Mouse (Mus musculus) midbrain, embryonic 14.5 days (tissue): ENCODE measurements around the gene Dhx35. TPM values are rescaled to one million over a fixed set of nuclear protein-coding genes. Genes with fewer than 3 reads are reported as not detected.

ENCODE experiments used
- ATAC-seq: fragments of 200-750 bp; cut with Nextera tagmentation; 2 replicates; pipeline ENCODE4 v1.8.0; 2017; ENCODE audit warnings: moderate number of reproducible peaks, moderate library complexity; ENCODE audit not compliant: low FRiP score, low TSS enrichment
- DNase-seq: peaks from one replicate; pipeline ENCODE4 v3.0.0-alpha.2; 2015
- H3K27ac ChIP-seq: fragments of 300-500 bp; sonication (generic); replicated peaks from 2 replicates; pipeline ENCODE4 v1.5.1; 2014; ENCODE audit warnings: mild to moderate bottlenecking, low read depth, low read length, moderate library complexity
- H3K27me3 ChIP-seq: fragments of 300-500 bp; sonication (generic); 2 replicates; pipeline ENCODE4 v1.6.1; 2014; ENCODE audit warnings: low read length, control low read depth, mixed read lengths; ENCODE audit not compliant: control insufficient read depth, insufficient read depth
- H3K36me3 ChIP-seq: fragments of 300-500 bp; sonication (generic); 2 replicates; pipeline ENCODE4 v1.6.1; 2014; ENCODE audit warnings: low read length, control low read depth; ENCODE audit not compliant: control insufficient read depth, insufficient read depth
- H3K4me1 ChIP-seq: fragments of 300-500 bp; sonication (generic); 2 replicates; pipeline ENCODE4 v1.6.1; 2014; ENCODE audit warnings: mild to moderate bottlenecking, antibody characterized with exemption, low read length, control low read depth; ENCODE audit not compliant: control insufficient read depth, insufficient read depth
- H3K4me2 ChIP-seq: fragments of 300-500 bp; sonication (generic); 2 replicates; pipeline ENCODE4 v1.6.1; 2014; ENCODE audit warnings: mild to moderate bottlenecking, low read length, moderate library complexity
- H3K4me3 ChIP-seq: fragments of 300-500 bp; sonication (generic); replicated peaks from 2 replicates; pipeline ENCODE4 v1.5.1; 2014; ENCODE audit warnings: low read depth, low read length
- H3K9ac ChIP-seq: fragments of 300-500 bp; sonication (generic); replicated peaks from 2 replicates; pipeline ENCODE4 v1.6.1; 2014; ENCODE audit warnings: mild to moderate bottlenecking, low read length, moderate library complexity
- H3K9me3 ChIP-seq: fragments of 300-500 bp; sonication (generic); 2 replicates; pipeline ENCODE4 v1.6.1; 2016; ENCODE audit warnings: low read length, control low read depth, mixed read lengths; ENCODE audit not compliant: control insufficient read depth
- WGBS: fragments of 180-500 bp; shearing (Covaris S2); extraction: QIAGEN DNeasy Blood & Tissue Kit; methylation state at CpG from one replicate; pipeline ENCODE4 v1.1.7; 2014; 5-methylcytosine and 5-hydroxymethylcytosine counted together
- polyA plus RNA-seq: library from polyadenylated mRNA; unstranded; fragments of >200 nt; fragmentation: Nextera tagmentation; extraction: Ambion mirVana; gene quantifications from 2 replicates; pipeline ENCODE4 v1.2.1, GENCODE M21; 2014

Dhx35 gene
- polyA plus RNA-seq, 1 experiment from 2014 or later: 15.5 TPM

DNA sequence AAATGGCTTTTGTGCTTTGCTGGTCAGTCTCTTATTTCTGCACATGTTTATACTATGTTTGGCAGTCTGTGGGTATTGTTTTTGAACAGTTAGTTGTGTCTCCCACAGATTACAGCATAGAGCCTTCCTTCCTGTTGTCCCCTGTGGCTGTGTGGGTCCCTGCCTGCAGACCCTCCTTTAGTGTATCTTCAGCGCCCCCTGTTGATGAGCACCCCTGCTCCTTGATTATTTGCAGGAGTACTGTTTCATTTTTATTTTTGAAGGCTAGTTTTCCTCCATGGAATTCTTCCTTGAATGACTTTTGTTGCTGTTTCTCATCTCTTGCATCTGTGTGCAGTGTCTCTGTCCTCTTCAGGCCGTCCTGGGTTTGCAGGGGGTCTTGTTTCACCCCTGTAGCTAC is 58.0 kb downstream of the Dhx35 start:
- H3K36me3 ChIP-seq: peaks cover 27% of the 10 kb centered on the region; the same call in 1 of the 2 replicates
- ATAC-seq (no peak), DNase-seq (peak; percentile 69)
- H3K4me3 ChIP-seq: no peak overlapping the region
- no peak overlapping the region for H3K4me2 ChIP-seq
- H3K27me3 ChIP-seq: no peaks in the 10 kb centered on the region
- no peaks in the 10 kb centered on the region for H3K9me3 ChIP-seq
- no peak overlapping the region for H3K27ac ChIP-seq
- no peak overlapping the region for H3K9ac ChIP-seq
- no peaks in the 10 kb centered on the region for H3K4me1 ChIP-seq
- 50% methylated on average over 2 of the region's 2 CpGs for WGBS

DNA sequence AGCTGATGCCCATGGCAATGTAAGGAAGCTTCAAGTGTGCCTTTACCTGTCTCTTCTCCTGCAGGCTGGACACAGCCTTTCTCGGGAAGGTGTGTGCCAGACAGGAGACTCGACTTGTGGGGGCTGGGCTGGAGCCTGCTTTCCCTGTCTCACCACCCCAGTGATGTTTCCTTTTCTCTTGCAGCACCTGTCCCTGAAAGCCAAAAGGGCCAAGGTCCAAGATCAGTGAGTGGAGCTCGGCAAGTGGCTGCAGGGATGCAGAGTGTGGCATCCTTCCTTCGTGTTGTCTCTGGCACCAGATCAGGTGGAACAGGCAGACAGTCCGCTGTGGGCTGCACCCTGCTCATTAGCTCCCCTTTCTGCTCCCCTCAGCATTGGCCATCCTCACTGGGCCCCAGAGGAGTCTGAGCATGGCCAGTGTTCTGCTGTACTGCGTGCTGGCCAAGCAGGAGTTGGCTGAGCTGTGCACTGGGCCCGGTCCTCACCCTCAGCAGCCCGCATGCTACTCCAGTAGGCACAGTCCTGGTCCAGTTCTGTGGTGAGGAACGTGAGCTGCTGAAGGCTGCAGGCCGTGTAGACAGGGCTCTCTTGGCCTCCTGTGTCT is 62.4 kb downstream of the Dhx35 start:
- Histone ChIP-seq H3K27ac (no peak overlapping the region), H3K4me3 (no peak overlapping the region), H3K4me2 (no peak overlapping the region), H3K36me3 (peaks cover 28% of the 10 kb centered on the region), H3K27me3 (no peaks in the 10 kb centered on the region), H3K9ac (no peak overlapping the region), H3K9me3 (no peaks in the 10 kb centered on the region), H3K4me1 (no peaks in the 10 kb centered on the region)
- WGBS: 89% methylated on average over 10 of the region's 10 CpGs
- DNase-seq (no peak), ATAC-seq (no peak)

DNA sequence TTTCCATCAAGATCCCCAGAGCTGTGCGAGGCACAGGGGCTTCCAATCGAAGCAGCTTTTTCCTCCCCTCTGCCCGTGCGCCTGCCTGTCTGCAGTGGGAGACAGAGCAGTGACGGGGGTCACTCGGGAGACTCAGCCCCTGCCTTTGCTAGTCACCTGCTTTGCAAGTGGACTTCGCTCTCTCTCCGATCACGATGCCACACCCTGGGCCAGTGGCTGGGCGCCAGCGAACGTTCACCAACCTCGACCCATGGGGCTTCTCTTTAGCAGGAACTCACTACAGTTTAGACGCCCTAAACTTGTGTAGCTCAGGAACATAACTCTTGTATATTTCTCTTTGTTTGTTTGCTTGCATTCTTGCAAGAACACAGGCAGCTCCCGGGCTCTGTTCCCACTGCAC is 63.0 kb downstream of the Dhx35 start:
- DNase-seq (no peak), ATAC-seq (no peak)
- no peaks in the 10 kb centered on the region for H3K9me3 ChIP-seq
- H3K27ac ChIP-seq: no peak overlapping the region
- no peak overlapping the region for H3K4me2 ChIP-seq
- H3K36me3 ChIP-seq: peaks cover 26% of the 10 kb centered on the region
- 94% methylated on average over 15 of the region's 15 CpGs for WGBS
- H3K4me3 ChIP-seq: no peak overlapping the region
- no peak overlapping the region for H3K9ac ChIP-seq
- H3K4me1 ChIP-seq: no peaks in the 10 kb centered on the region
- no peaks in the 10 kb centered on the region for H3K27me3 ChIP-seq

DNA sequence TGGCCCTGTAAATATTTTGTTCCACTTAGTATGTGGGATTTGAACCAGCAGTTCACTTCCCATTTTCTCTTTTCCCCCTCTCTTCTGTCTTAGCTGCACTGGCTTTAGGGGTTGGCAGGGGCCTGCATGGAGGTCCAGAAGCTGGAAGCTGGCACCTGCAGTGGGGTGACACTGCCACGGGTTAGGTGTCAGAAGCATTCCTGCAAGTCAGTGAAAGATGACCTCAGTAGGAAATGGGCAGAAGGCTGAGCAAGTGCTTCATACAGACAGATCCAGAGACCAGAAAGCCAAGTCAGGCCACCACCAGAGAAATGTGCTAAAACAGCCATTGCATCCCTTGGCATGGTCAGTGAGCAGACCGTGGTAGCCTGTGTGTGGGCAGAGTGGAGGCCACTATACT is 66.5 kb downstream of the Dhx35 start:
- Histone ChIP-seq H3K4me3 (no peak overlapping the region), H3K27me3 (no peaks in the 10 kb centered on the region), H3K27ac (no peak overlapping the region), H3K36me3 (peaks cover 20% of the 10 kb centered on the region), H3K9ac (no peak overlapping the region), H3K4me2 (no peak overlapping the region), H3K9me3 (no peaks in the 10 kb centered on the region), H3K4me1 (no peaks in the 10 kb centered on the region)
- DNase-seq: no peak
- no peak for ATAC-seq
- WGBS: 84% methylated on average over 2 of the region's 2 CpGs

DNA sequence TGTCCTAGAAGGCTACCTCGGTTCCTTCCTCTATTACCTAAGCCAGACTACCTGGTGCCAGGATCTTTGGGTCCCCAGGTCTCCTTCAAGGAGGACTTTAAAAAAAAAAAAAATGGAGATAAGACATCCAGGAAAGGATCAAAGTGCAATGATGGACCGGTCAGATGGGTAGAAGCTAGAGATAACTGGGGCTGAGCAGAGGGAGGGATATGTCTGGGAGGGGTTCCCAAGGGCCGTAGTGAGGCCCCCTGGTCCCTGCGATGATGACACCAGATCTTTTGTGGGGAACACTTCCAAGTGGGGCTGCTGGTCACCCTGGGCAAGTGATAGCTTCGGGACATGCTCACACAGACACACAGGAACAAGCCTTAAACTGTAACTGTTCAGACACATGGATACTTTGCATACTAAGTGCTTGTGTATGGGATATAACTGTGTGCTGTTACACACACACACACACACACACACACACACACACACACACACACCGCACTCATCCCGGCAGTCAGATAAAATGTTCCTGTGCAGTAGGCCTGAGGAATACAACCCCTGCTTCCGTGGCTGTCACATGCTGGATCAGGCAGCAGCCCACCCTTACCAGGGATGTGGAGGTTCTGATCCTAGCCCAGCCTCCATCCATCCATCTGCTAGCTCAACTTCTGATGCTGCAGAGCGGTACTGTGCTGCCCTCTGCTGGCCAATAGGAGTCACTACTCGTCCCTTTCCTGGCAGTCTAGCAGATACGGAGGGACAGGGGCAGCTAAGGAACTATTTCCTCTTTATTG is 68.9 kb downstream of the Dhx35 start:
- H3K9ac ChIP-seq: no peak overlapping the region
- 57% methylated on average over 11 of the region's 11 CpGs for WGBS
- ATAC-seq: 0 out of 2 replicates have a peak, but pooled peaks have one; percentile 29
- no peaks in the 10 kb centered on the region for H3K9me3 ChIP-seq
- H3K27me3 ChIP-seq: no peaks in the 10 kb centered on the region
- peak; percentile 92 for DNase-seq
- no peaks in the 10 kb centered on the region for H3K4me1 ChIP-seq
- H3K36me3 ChIP-seq: no peaks in the 10 kb centered on the region
- H3K4me2 ChIP-seq: no peak overlapping the region
- H3K4me3 ChIP-seq: no peak overlapping the region
- H3K27ac ChIP-seq: no peak overlapping the region

DNA sequence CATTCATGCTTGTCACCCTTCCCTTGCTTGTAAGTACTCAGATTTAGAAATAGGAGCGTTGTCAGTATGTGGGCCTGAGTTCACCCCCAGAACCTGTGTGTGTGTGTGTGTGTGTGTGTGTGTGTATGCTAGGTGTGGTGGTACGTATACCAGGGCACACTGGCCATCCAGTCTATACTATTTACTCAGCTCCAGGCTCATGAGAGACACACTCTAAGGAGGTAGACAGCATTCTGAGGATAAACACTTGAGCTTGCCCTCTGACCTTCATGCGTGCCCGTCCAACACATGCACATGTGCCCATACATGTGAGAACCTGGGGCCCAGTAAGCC is 69.5 kb downstream of the Dhx35 start:
- Histone ChIP-seq H3K4me2 (no peak overlapping the region), H3K36me3 (no peaks in the 10 kb centered on the region), H3K27ac (no peak overlapping the region), H3K4me1 (no peaks in the 10 kb centered on the region), H3K9me3 (no peaks in the 10 kb centered on the region), H3K4me3 (no peak overlapping the region), H3K9ac (no peak overlapping the region), H3K27me3 (no peaks in the 10 kb centered on the region)
- ATAC-seq: 0 out of 2 replicates have a peak, but pooled peaks have one; percentile 35
- no peak for DNase-seq
- 78% methylated on average over 4 of the region's 4 CpGs for WGBS

DNA sequence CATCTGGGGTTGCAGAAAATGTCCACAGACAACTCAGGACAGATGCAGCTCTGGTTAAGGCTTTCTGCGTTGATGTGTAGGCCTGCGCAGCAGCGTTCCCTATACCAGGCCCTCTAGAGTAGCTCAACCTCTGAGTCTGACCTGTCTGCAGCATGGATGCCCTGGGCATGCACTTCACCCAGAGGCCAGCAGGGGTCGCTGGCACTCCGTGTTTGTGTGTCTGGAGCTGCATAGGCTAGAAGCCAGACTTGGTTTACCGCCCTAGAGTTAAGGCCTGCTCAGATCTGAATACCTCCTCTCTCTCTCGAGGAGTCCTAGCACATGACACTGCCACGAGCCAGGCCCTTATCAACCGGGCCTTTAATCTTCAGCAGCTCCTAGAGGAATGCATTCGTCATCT is 70.8 kb downstream of the Dhx35 start:
- H3K27ac ChIP-seq: no peak overlapping the region
- no peaks in the 10 kb centered on the region for H3K9me3 ChIP-seq
- peak; percentile 89 for DNase-seq
- 0 out of 2 replicates have a peak, but pooled peaks cover 3% of the 10 kb centered on the region for H3K4me1 ChIP-seq
- no peak overlapping the region for H3K4me3 ChIP-seq
- H3K36me3 ChIP-seq: no peaks in the 10 kb centered on the region
- H3K4me2 ChIP-seq: no peak overlapping the region
- peak; percentile 55; the same call in 1 of the 2 replicates for ATAC-seq
- H3K9ac ChIP-seq: no peak overlapping the region
- 24% methylated on average over 10 of the region's 10 CpGs for WGBS
- no peaks in the 10 kb centered on the region for H3K27me3 ChIP-seq

DNA sequence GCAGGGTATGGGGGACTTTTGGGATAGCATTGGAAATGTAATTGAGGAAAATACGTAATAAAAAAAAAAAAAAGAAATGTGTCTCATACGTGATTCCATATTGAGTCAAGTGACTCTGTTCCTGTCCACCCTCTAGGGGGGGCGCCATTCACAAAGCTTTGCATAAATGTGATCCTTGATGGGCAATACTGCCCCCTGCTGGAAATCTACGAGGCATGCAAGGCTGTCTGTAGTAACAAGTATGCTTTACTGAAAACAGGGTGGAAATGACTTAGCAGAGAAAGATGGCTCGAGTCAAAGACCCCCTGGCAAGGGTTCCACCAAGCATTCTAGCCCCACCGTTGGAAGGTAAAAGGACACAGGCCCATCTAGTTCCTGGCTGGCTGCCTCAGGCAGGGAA is 92.0 kb downstream of the Dhx35 start:
- WGBS: 54% methylated on average over 6 of the region's 6 CpGs
- DNase-seq: peak; percentile 31
- Histone ChIP-seq H3K36me3 (no peaks in the 10 kb centered on the region), H3K9ac (no peak overlapping the region), H3K9me3 (no peaks in the 10 kb centered on the region), H3K4me1 (no peaks in the 10 kb centered on the region), H3K4me3 (no peak overlapping the region), H3K27ac (no peak overlapping the region), H3K4me2 (no peak overlapping the region), H3K27me3 (no peaks in the 10 kb centered on the region)
- no peak for ATAC-seq

DNA sequence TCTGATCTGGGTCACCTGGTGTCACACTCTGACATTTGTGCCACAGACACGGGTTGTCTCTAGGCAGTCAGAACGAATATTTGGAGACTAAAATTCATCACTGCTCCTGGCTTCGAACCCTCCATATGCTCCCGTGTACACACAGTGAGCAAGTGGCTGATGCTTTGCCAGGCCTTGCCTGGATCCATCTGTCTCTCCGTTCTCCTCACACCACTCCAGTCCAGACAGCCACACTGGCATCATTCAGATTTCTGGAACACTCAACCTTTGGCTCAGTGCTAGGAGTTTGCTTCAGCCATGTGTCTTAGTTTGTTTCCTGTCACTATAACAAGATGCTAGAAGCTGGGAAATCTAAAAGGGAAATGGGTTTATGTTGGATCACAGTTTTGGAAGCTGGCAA is 93.9 kb downstream of the Dhx35 start:
- Histone ChIP-seq H3K27me3 (no peaks in the 10 kb centered on the region), H3K4me2 (no peak overlapping the region), H3K4me1 (no peaks in the 10 kb centered on the region), H3K9me3 (no peaks in the 10 kb centered on the region), H3K36me3 (no peaks in the 10 kb centered on the region), H3K9ac (no peak overlapping the region), H3K4me3 (no peak overlapping the region), H3K27ac (no peak overlapping the region)
- WGBS: 93% methylated on average over 5 of the region's 5 CpGs
- ATAC-seq (no peak), DNase-seq (no peak)
